Mouse (Mus musculus) left cerebral cortex, adult 2 months (tissue): ENCODE measurements around the gene Serinc2. TPM values are rescaled to one million over a fixed set of nuclear protein-coding genes. Genes with fewer than 3 reads are reported as not detected.

Experiments
- DNase-seq, 2 experiments: peaks; one replicate each; pipeline ENCODE4 v3.0.0; 2021 to 2022; ENCODE audit warnings: low spot score in 2 of 2, mixed read lengths in 1 of 2; ENCODE audit errors: extremely low spot score in 1 of 2
- H3K27ac ChIP-seq: fragments of 200-600 bp; 2 replicates; pipeline ENCODE4 v1.8.1; 2022
- H3K4me3 ChIP-seq: fragments of 200-600 bp; 2 replicates; pipeline ENCODE4 v1.8.1; 2022
- CTCF ChIP-seq: fragments of 200-600 bp; IDR thresholded peaks from 2 replicates; pipeline ENCODE4 v1.8.1; 2022; ENCODE audit warnings: antibody characterized with exemption, mild to moderate bottlenecking, moderate library complexity
- intact Hi-C: fragments of 180-260 bp; cut with DNase I; formaldehyde crosslinking; loops from one replicate; pipeline ENCODE4 v1.15.1; 2025
- total RNA-seq, 2 experiments: library from RNA; stranded (reverse); gene quantifications; 2 replicates each; pipeline ENCODE4 v1.2.3; 2021

Serinc2 gene
- total RNA-seq, 2 experiments from 2014 or later: 6.5 to 11.9 TPM

GRCm38 (mm10) chr4:130213857-130214256 is 65.1 kb downstream of the Serinc2 start:
- no peak for DNase-seq
- no peak overlapping the region for H3K4me3 ChIP-seq
- no peak for TF ChIP-seq CTCF
- intact Hi-C loops: no loop called here
- no peak overlapping the region for H3K27ac ChIP-seq

- TF ChIP-seq CTCF: no peak
- intact Hi-C loops: no loop called here
- no peak overlapping the region for H3K4me3 ChIP-seq
- no peak for DNase-seq
- H3K27ac ChIP-seq: no peak overlapping the region
These were observed 65.8 kb downstream of the Serinc2 start for GRCm38 (mm10) chr4:130213197-130213596.

- intact Hi-C loops: no loop called here
- no peak for TF ChIP-seq CTCF
- Histone ChIP-seq H3K4me3 (no peak overlapping the region), H3K27ac (no peak overlapping the region)
- no peak for DNase-seq
These were observed 66.6 kb downstream of the Serinc2 start for GRCm38 (mm10) chr4:130212421-130212820.

GRCm38 (mm10) chr4:130211870-130212269 is 67.1 kb downstream of the Serinc2 start:
- H3K27ac ChIP-seq: no peak overlapping the region
- intact Hi-C loops: no loop called here
- no peak overlapping the region for H3K4me3 ChIP-seq
- DNase-seq: no peak
- no peak for TF ChIP-seq CTCF

Other genes with a start within 250 kb of the Serinc2 start
- 10 to 100 TPM; 16.2 to 20.1 TPM for gene Col16a1, start 231.4 kb downstream of the Serinc2 start, total RNA-seq
- 10 to 100 TPM; 65.6 to 81.3 TPM for gene Pef1, start 176.6 kb downstream of the Serinc2 start, total RNA-seq
- gene Hcrtr1, start 139.8 kb downstream of the Serinc2 start, total RNA-seq: 1 to 10 TPM; 1.7 to 2.1 TPM
- 10 to 100 TPM; 13.3 to 17.0 TPM for gene Tinagl1, start 104.1 kb downstream of the Serinc2 start, total RNA-seq
- gene Gm853, start 56.8 kb downstream of the Serinc2 start, total RNA-seq: not detected
- gene Fabp3, start 29.4 kb upstream of the Serinc2 start, total RNA-seq: 100 to 1,000 TPM; 124 to 126 TPM
- gene Gm10570, start 29.5 kb upstream of the Serinc2 start, total RNA-seq: 1 to 10 TPM; 1.0 to 2.3 TPM
- 10 to 100 TPM; 64.0 to 64.2 TPM for gene Zcchc17, start 80.7 kb upstream of the Serinc2 start, total RNA-seq
- 10 to 100 TPM; 24.2 to 25.4 TPM for gene Snrnp40, start 80.9 kb upstream of the Serinc2 start, total RNA-seq